Mouse (Mus musculus) left cerebral cortex, postnatal 10 days (tissue): ENCODE measurements around the gene Man1c1. TPM values are rescaled to one million over a fixed set of nuclear protein-coding genes. Genes with fewer than 3 reads are reported as not detected.

ENCODE experiments used
- DNase-seq, 2 experiments: peaks; one replicate each; pipeline ENCODE4 v3.0.0; 2021 to 2022; ENCODE audit warnings: low spot score in 2 of 2, mixed read lengths in 1 of 2; ENCODE audit errors: extremely low spot score in 1 of 2
- intact Hi-C: fragments of 180-260 bp; cut with DNase I; formaldehyde crosslinking; loops from one replicate; pipeline ENCODE4 v1.15.1; 2025
- total RNA-seq, 2 experiments: library from RNA; stranded (reverse); gene quantifications; 2 replicates each; pipeline ENCODE4 v1.2.3; 2021

Man1c1 gene
- total RNA-seq, 2 experiments from 2014 or later, result 19.9 to 20.1 TPM

GRCm38 (mm10) chr4:134572449-134573300, 131.4 kb downstream of the Man1c1 start:
- intact Hi-C loops, result no loop called here
- no peak for DNase-seq

- DNase-seq, result no peak
- intact Hi-C loops, result no loop called here
These were observed 133.2 kb downstream of the Man1c1 start for GRCm38 (mm10) chr4:134570704-134571451.

GRCm38 (mm10) chr4:134569831-134570230, 134.3 kb downstream of the Man1c1 start:
- intact Hi-C loops, result no loop called here
- no peak for DNase-seq

GRCm38 (mm10) chr4:134569205-134569604, 134.9 kb downstream of the Man1c1 start:
- no peak for DNase-seq
- intact Hi-C loops, result no loop called here

- DNase-seq, result peak in 1 of 2 experiments; percentile 23
- intact Hi-C loops, result no loop called here
These were observed 136.5 kb downstream of the Man1c1 start for GRCm38 (mm10) chr4:134567377-134568226.

GRCm38 (mm10) chr4:134564093-134564492, 140.0 kb downstream of the Man1c1 start:
- DNase-seq, result no peak

GRCm38 (mm10) chr4:134563624-134564023, 140.5 kb downstream of the Man1c1 start:
- no peak for DNase-seq
- intact Hi-C loops, result no loop called here

More at GRCm38 (mm10) chr4:134564093-134564492, 140.0 kb downstream of the Man1c1 start:
- intact Hi-C loops, result no loop called here

GRCm38 (mm10) chr4:134562014-134562413, 142.1 kb downstream of the Man1c1 start:
- DNase-seq, result no peak
- intact Hi-C loops, result no loop called here

GRCm38 (mm10) chr4:134560699-134561098, 143.4 kb downstream of the Man1c1 start:
- DNase-seq, result no peak
- intact Hi-C loops, result no loop called here

- intact Hi-C loops, result no loop called here
- DNase-seq, result no peak
These were observed 144.9 kb downstream of the Man1c1 start for GRCm38 (mm10) chr4:134559154-134559553.

GRCm38 (mm10) chr4:134558570-134559113, 145.4 kb downstream of the Man1c1 start:
- no peak for DNase-seq
- intact Hi-C loops, result no loop called here

- DNase-seq, result no peak
- intact Hi-C loops, result no loop called here
These were observed 146.4 kb downstream of the Man1c1 start for GRCm38 (mm10) chr4:134557626-134558249.

GRCm38 (mm10) chr4:134555956-134556580, 148.0 kb downstream of the Man1c1 start:
- peak in 1 of 2 experiments; percentile 79 for DNase-seq
- intact Hi-C loops, result no loop called here

GRCm38 (mm10) chr4:134553631-134554030, 150.5 kb downstream of the Man1c1 start:
- no peak for DNase-seq
- intact Hi-C loops, result loop anchor here (5.0 kb wide), 1 partner anchor 149 kb away; the partner anchor contains the start of gene Man1c1

GRCm38 (mm10) chr4:134551494-134552316, 152.4 kb downstream of the Man1c1 start, which contains the start of gene Selenon:
TSS of gene Selenon (minus strand) at chr4:134552166.
- peak in 1 of 2 experiments; percentile 86 for DNase-seq
- intact Hi-C loops, result loop anchor here (5.0 kb wide), 1 partner anchor 151 kb away; the partner anchor contains the start of gene Man1c1

- intact Hi-C loops, result loop anchor here (5.0 to 10.0 kb wide), 2 partner anchors 152 to 335 kb away; partner anchors contain the start of gene Man1c1
- no peak for DNase-seq
These were observed 154.2 kb downstream of the Man1c1 start for GRCm38 (mm10) chr4:134549899-134550298.
